Mouse (Mus musculus): ENCODE measurements at regions not wholly inside any gene's neighbourhood (a gene's known extent, or its start where the extent isn't known, plus 50 kb on each side); places are given as distances from the start of the nearest gene placed in this dataset.

GRCm38 (mm10) chr2:137814945-137815344 lies 441.4 kb upstream of the Btbd3 start:
- DNase-seq = no peak

GRCm38 (mm10) chr2:137808401-137809230 lies 447.7 kb upstream of the Btbd3 start:
- DNase-seq = no peak

- DNase-seq = peak; percentile 5
Measured at GRCm38 (mm10) chr2:137807594-137808295, 448.6 kb upstream of the Btbd3 start.

GRCm38 (mm10) chr2:137794841-137795240 lies 461.5 kb upstream of the Btbd3 start:
- no peak for DNase-seq

GRCm38 (mm10) chr2:137784091-137784490 lies 472.3 kb upstream of the Btbd3 start:
- no peak for DNase-seq

GRCm38 (mm10) chr2:137777430-137777829 lies 478.9 kb upstream of the Btbd3 start:
- no peak for DNase-seq

GRCm38 (mm10) chr2:137764785-137765184 lies 491.6 kb upstream of the Btbd3 start:
- DNase-seq = no peak

GRCm38 (mm10) chr2:137759455-137759854 lies 496.9 kb upstream of the Btbd3 start:
- no peak for DNase-seq

- DNase-seq = no peak
Measured at GRCm38 (mm10) chr2:137758389-137758788, 498.0 kb upstream of the Btbd3 start.

GRCm38 (mm10) chr2:137757231-137758212 lies 498.8 kb upstream of the Btbd3 start:
- no peak for DNase-seq

- no peak for DNase-seq
Measured at GRCm38 (mm10) chr2:137756220-137756619, 500.1 kb upstream of the Btbd3 start.

- DNase-seq = no peak
Measured at GRCm38 (mm10) chr2:137754481-137754880, 501.9 kb upstream of the Btbd3 start.

- no peak for DNase-seq
Measured at GRCm38 (mm10) chr2:137732410-137732809, 524.0 kb upstream of the Btbd3 start.

GRCm38 (mm10) chr2:137730472-137730931 lies 525.9 kb upstream of the Btbd3 start:
- no peak for DNase-seq

- DNase-seq = no peak
Measured at GRCm38 (mm10) chr2:137729871-137730270, 526.5 kb upstream of the Btbd3 start.

- no peak for DNase-seq
Measured at GRCm38 (mm10) chr2:137729207-137729606, 527.2 kb upstream of the Btbd3 start.

- peak; percentile 48 for DNase-seq
Measured at GRCm38 (mm10) chr2:137723651-137724050, 532.7 kb upstream of the Btbd3 start.

- peak; percentile 18 for DNase-seq
Measured at GRCm38 (mm10) chr2:137721767-137722424, 534.5 kb upstream of the Btbd3 start.

- DNase-seq = peak; percentile 18
Measured at GRCm38 (mm10) chr2:137715891-137716290, 540.5 kb upstream of the Btbd3 start.

- no peak for DNase-seq
Measured at GRCm38 (mm10) chr2:137706528-137706988, 549.8 kb upstream of the Btbd3 start.

GRCm38 (mm10) chr2:137705724-137706422 lies 550.5 kb upstream of the Btbd3 start:
- no peak for DNase-seq
